Mouse (Mus musculus) limb, embryonic 13.5 days (tissue): ENCODE measurements around the gene 4930524J08Rik. TPM values are rescaled to one million over a fixed set of nuclear protein-coding genes. Genes with fewer than 3 reads are reported as not detected.

Experiments used
- ATAC-seq: fragments of 200-750 bp; cut with Nextera tagmentation; 2 replicates; pipeline ENCODE4 v1.8.0; 2017; ENCODE audit warnings: low read depth, moderate number of reproducible peaks, moderate TSS enrichment; ENCODE audit not compliant: low FRiP score
- H3K27ac ChIP-seq: fragments of 300-500 bp; sonication (generic); 2 replicates; pipeline ENCODE4 v1.5.1; 2015; ENCODE audit warnings: inconsistent platforms, mild to moderate bottlenecking, moderate library complexity
- H3K27me3 ChIP-seq: fragments of 300-500 bp; sonication (generic); 2 replicates; pipeline ENCODE4 v1.6.1; 2015; ENCODE audit warnings: mild to moderate bottlenecking, inconsistent platforms
- H3K36me3 ChIP-seq: fragments of 300-500 bp; sonication (generic); 2 replicates; pipeline ENCODE4 v1.6.1; 2015; ENCODE audit warnings: inconsistent platforms, mild to moderate bottlenecking, moderate library complexity
- H3K4me1 ChIP-seq: fragments of 300-500 bp; sonication (generic); 2 replicates; pipeline ENCODE4 v1.6.1; 2015; ENCODE audit warnings: inconsistent platforms
- H3K4me2 ChIP-seq: fragments of 300-500 bp; sonication (generic); replicated peaks from 2 replicates; pipeline ENCODE4 v1.6.1; 2015; ENCODE audit warnings: inconsistent platforms, mild to moderate bottlenecking, moderate library complexity
- H3K4me3 ChIP-seq: fragments of 300-500 bp; sonication (generic); 2 replicates; pipeline ENCODE4 v1.5.1; 2015; ENCODE audit warnings: moderate library complexity, mild to moderate bottlenecking, inconsistent platforms
- H3K9ac ChIP-seq: fragments of 300-500 bp; sonication (generic); 2 replicates; pipeline ENCODE4 v1.6.1; 2015; ENCODE audit warnings: mild to moderate bottlenecking, inconsistent platforms
- H3K9me3 ChIP-seq: fragments of 300-500 bp; sonication (generic); 2 replicates; pipeline ENCODE4 v1.6.1; 2016; ENCODE audit warnings: inconsistent platforms
- WGBS: fragments of 180-500 bp; shearing (Covaris S2); methylation state at CpG from one replicate; pipeline ENCODE4 v1.1.7; 2015; 5-methylcytosine and 5-hydroxymethylcytosine counted together
- polyA plus RNA-seq: library from polyadenylated mRNA; unstranded; fragments of >200 nt; fragmentation: Nextera tagmentation; extraction: Ambion mirVana; gene quantifications from 2 replicates; pipeline ENCODE4 v1.2.1, GENCODE M21; 2015

4930524J08Rik gene
- polyA plus RNA-seq, 1 experiment from 2014 or later: 1.8 TPM

DNA sequence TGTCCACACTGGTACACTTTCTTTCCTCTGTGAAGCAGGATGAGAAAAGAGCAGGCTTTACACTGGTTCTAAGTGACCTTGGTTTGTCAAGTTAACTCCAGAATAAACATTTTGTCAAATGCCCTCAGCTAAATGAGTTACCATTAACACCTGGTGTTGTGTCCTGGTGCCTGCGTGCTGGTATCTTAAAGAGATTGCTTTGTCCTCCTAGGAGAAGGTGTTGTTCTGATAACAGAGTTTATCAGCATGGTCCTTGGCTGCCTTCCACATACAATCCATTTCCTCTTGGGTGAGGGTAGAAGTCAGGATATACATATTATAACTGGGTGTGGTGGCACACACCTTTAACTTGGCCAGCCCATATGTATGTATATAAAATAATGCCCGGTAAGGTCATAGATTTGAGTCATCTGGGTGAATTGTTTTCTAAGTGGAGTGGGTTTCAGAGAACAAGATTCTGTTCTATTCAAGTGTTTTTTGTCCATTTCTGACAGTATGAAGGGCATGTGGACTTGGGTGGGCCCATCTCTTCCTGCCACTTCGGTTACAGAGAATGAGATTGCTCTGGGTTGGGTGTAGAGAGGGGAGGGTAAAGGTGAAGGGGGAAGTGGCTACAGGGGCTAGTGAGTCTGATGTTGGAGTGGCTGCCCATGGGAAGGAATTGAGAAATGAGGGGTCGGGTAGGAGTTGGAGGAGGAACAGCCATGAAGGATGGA is 27.6 kb downstream of the 4930524J08Rik start:
- Histone ChIP-seq H3K4me2 (no peak overlapping the region), H3K4me1 (no peaks in the 10 kb centered on the region), H3K27ac (no peak overlapping the region), H3K4me3 (no peak overlapping the region), H3K36me3 (no peaks in the 10 kb centered on the region), H3K9me3 (no peaks in the 10 kb centered on the region), H3K27me3 (no peaks in the 10 kb centered on the region), H3K9ac (no peak overlapping the region)
- no peak for ATAC-seq
- WGBS: 90% methylated on average over 4 of the region's 4 CpGs

DNA sequence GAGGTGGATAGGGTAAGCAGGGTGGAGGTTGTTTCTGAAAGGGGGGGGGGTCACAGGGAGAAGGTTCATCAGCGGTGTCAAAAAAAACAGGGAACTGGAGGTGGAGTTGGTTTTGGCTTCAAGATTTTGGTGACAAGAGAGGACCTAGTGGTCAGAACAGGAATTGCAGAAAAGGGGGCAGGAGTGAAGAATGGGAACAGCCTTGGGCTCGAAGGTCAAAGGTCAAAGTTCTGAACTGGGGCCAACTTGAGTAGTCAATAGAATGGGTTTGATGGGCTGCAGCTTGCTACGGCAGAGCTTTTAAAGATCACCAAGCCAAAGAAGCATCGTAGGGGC is 28.1 kb downstream of the 4930524J08Rik start:
- no peaks in the 10 kb centered on the region for H3K36me3 ChIP-seq

DNA sequence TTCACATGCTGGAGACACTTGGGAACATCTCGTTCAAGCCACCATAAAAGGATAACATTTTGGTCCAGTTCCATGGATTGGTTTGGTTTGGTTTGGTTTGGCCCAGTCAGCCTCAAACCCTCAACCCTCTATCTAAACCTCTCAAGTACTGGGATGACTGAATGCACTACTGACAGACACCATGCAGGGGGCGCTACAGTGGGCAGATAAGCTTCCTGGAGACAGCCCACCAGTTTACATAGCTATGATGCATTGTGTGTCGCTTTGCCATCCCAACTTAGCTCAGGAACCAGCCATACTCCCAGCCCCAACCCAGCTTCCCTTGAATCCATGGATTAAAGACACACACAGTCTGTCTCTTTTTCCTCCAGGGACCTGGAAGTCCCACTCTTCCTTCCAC is 29.6 kb downstream of the 4930524J08Rik start:
- ATAC-seq: no peak
- WGBS: 58% methylated on average over 3 of the region's 3 CpGs
- no peaks in the 10 kb centered on the region for H3K9me3 ChIP-seq
- no peaks in the 10 kb centered on the region for H3K27me3 ChIP-seq
- H3K4me2 ChIP-seq: no peak overlapping the region
- no peaks in the 10 kb centered on the region for H3K4me1 ChIP-seq
- no peak overlapping the region for H3K27ac ChIP-seq
- H3K4me3 ChIP-seq: no peak overlapping the region
- H3K36me3 ChIP-seq: no peaks in the 10 kb centered on the region
- H3K9ac ChIP-seq: no peak overlapping the region

More for the DNA sequence above, 28.1 kb downstream of the 4930524J08Rik start:
- H3K9ac ChIP-seq: no peak overlapping the region
- H3K9me3 ChIP-seq: no peaks in the 10 kb centered on the region
- 78% methylated on average over 4 of the region's 4 CpGs for WGBS
- H3K27me3 ChIP-seq: no peaks in the 10 kb centered on the region
- H3K4me1 ChIP-seq: no peaks in the 10 kb centered on the region
- no peak overlapping the region for H3K4me2 ChIP-seq
- H3K4me3 ChIP-seq: no peak overlapping the region
- H3K27ac ChIP-seq: no peak overlapping the region
- ATAC-seq: no peak

DNA sequence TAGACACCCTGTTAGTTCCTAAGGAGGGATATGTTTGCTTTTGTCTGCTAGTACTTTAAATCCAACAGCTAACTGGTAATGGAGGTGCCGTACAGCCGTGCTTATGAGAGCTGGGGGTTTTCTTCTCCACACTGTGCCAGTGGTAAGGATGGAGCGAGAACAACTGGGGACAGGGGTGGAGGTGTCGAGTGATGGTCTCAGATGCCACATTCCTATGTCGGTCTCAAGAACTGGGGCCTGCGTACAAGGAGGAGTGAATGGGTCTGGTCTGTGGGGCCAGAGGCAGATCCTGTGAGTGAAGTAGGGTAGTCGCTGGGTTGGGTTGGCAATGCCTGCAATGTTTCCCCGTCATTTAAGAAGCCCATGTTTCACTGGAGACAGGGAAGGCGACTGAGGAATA is 33.7 kb downstream of the 4930524J08Rik start:
- no peak overlapping the region for H3K9ac ChIP-seq
- no peaks in the 10 kb centered on the region for H3K4me1 ChIP-seq
- WGBS: 83% methylated on average over 9 of the region's 9 CpGs
- H3K4me3 ChIP-seq: no peak overlapping the region
- no peak overlapping the region for H3K27ac ChIP-seq
- H3K4me2 ChIP-seq: no peak overlapping the region
- no peaks in the 10 kb centered on the region for H3K36me3 ChIP-seq
- no peaks in the 10 kb centered on the region for H3K27me3 ChIP-seq
- ATAC-seq: no peak
- H3K9me3 ChIP-seq: no peaks in the 10 kb centered on the region

DNA sequence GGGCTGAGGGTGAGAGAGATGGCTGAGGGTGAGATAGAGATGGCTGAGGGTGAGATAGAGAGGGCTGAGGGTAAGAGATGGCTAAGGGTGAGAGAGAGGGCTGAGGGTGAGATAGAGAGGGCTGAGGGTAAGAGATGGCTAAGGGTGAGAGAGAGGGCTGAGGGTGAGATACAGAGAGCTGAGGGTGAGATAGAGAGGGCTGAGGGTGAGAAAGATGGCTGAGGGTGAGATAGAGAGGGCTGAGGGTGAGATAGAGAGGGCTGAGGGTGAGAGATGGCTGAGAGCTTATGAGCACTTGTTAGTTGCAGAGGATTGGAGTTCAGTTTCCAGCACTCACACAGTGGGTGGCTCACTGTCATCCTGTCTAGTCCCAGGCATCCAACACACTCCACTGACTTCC is 41.2 kb downstream of the 4930524J08Rik start:
- ATAC-seq: no peak
- Histone ChIP-seq H3K9ac (no peak overlapping the region), H3K27me3 (no peaks in the 10 kb centered on the region), H3K36me3 (no peaks in the 10 kb centered on the region), H3K4me2 (no peak overlapping the region), H3K27ac (no peak overlapping the region), H3K4me3 (no peak overlapping the region), H3K9me3 (no peaks in the 10 kb centered on the region), H3K4me1 (no peaks in the 10 kb centered on the region)

DNA sequence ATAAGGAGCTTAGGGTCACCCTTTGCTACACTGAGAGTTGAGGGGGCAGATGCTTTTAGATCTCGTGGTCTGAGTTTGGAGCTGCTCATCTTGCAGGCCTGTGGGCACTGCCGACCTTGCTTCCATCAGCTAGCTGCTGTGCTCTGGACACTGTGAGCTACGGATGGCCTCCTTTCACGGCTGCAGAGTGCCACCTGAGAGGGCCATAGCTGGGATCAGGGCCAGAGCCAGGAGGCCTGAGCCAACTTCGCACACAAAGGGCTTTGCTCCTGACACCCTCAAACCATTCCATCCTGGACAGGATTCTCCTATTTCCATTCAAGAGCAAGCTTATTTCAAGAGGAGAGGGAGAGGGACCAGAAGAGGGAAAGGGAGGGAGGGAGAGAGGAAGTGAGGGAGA is 45.5 kb downstream of the 4930524J08Rik start:
- Histone ChIP-seq H3K36me3 (no peaks in the 10 kb centered on the region), H3K4me2 (no peak overlapping the region), H3K27ac (no peak overlapping the region), H3K4me3 (no peak overlapping the region), H3K27me3 (no peaks in the 10 kb centered on the region), H3K9me3 (no peaks in the 10 kb centered on the region), H3K9ac (no peak overlapping the region), H3K4me1 (no peaks in the 10 kb centered on the region)
- 63% methylated on average over 5 of the region's 5 CpGs for WGBS
- no peak for ATAC-seq

DNA sequence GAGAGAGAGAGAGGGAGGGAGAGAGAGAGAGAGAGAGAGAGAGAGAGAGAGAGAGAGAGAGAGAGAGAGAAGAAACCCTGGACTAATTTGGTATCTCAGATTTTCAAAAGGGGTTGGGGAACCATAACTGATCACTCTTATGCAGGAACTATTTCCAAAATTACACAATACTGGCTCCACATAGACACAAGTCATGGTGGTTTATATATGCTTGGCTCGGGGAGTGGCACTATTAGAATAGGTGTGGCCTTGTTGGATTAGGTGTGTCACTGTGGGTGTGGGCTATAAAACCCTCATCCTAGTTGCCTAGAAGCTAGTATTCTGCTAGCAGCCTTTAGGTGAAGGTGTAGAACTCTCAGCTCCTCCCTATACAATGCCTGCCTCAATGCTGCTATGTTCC is 46.0 kb downstream of the 4930524J08Rik start:
- Histone ChIP-seq H3K4me2 (no peak overlapping the region), H3K36me3 (no peaks in the 10 kb centered on the region), H3K27me3 (no peaks in the 10 kb centered on the region), H3K27ac (no peak overlapping the region), H3K9me3 (no peaks in the 10 kb centered on the region), H3K4me3 (no peak overlapping the region), H3K9ac (no peak overlapping the region), H3K4me1 (peaks cover 4% of the 10 kb centered on the region)
- 80% methylated on average over 1 of the region's 1 CpGs for WGBS
- ATAC-seq: no peak

Other genes with a start within 250 kb of the 4930524J08Rik start
- gene Rasgef1b, start 250.0 kb upstream of the 4930524J08Rik start, polyA plus RNA-seq: 16.0 and 18.7 TPM in 2 replicates
- gene Vamp9, start 72.8 kb upstream of the 4930524J08Rik start, polyA plus RNA-seq: 0.31 and 0.57 TPM in 2 replicates
- gene Hnrnpd, start 123 bp upstream of the 4930524J08Rik start, polyA plus RNA-seq: 213 and 222 TPM in 2 replicates
- 218 and 231 TPM in 2 replicates for gene Hnrnpdl, start 60.6 kb downstream of the 4930524J08Rik start, polyA plus RNA-seq
- gene Enoph1, start 60.9 kb downstream of the 4930524J08Rik start, polyA plus RNA-seq: 49.0 and 49.8 TPM in 2 replicates
- gene Tmem150c, start 180.7 kb downstream of the 4930524J08Rik start, polyA plus RNA-seq: 6.7 and 7.5 TPM in 2 replicates